Mouse (Mus musculus) cerebellum, adult 18-20 months (tissue): Measurements from ENCODE around the gene Il15ra.

Source experiments
- DNase-seq, 2 experiments: peaks; one replicate each; pipeline ENCODE4 v3.0.0; 2021

The Il15ra gene

DNA sequence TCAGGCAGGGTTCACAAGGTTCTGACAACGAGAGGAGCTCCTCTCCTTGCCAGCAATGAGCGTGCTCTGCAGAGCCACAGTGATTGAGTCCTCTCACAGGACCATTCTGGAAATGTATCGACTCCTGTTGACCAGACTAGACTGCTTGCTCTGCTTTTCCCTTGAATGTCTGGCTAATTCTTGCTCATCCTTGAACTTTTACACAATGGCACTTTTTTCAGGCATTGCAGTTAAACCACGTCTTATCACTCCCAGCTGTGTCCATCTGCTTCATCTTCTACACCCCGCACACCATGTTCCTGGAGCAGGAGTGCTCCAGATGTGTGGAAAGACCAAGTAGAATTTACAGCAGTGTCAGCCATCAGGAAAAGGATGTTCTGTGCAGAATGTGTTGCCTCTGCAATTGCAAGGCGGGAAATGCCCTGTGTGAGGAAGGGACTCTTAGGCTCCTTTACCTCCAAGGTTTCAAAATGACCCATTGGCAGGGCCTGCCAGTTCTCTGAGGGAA, 7.4 kb downstream of the Il15ra start:
- no peak for DNase-seq

DNA sequence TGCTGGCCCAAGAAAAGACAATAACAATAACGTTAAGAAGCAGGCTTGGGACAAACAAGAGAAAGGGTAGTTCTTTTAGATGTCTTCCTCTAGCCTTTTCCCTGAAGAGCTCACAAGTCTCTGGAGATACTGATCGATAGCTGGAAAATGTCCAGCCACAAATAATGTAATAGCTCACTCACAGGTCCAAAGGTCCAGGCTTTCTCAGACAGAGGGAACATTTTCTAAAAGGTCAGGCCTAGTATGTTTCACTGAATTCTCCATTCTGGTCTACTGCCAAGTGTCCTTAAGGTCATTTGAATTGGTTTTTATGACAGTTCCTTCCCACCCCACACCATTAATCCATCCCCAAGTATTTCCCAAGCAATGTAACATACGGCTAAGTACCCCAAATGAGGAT, 7.9 kb downstream of the Il15ra start:
- DNase-seq = no peak

DNA sequence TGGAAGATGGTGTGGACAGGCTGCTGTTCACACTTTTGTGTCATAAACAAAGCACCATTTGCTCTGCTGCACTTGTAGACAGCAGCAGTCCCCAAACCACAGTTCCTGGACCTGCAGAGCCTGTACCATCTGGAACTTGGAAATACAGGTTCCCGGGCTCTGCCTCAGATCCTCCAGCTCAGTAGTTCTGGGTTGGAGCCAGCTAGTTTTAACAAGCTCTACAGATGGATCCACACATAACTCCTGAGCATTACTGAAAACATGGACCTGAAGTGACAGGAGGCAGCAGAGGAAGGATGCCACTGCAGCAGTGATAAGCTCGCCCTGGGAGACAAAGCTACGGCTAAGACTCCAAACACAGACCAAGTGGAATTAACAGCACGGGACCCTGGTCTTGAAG, 9.4 kb downstream of the Il15ra start:
- no peak for DNase-seq

DNA sequence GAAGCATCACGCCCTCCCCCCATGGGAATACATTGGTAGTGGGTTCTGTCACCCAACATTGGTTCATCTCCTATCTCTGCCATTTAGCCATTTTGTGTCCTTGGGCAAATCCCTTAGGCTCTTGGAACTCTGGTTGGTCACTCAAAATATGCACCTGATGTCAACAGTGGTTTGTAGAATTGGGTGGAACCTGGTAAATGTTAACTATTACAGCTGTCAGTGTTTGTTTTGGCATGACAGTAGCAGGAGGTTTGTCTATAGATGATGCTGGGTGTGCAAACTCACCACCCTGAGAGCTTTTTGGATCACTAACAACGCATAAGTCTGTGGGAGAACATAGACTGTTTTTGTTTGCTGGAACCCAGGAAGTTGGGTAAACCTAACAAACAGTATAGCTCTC, 13.5 kb downstream of the Il15ra start:
- no peak for DNase-seq

DNA sequence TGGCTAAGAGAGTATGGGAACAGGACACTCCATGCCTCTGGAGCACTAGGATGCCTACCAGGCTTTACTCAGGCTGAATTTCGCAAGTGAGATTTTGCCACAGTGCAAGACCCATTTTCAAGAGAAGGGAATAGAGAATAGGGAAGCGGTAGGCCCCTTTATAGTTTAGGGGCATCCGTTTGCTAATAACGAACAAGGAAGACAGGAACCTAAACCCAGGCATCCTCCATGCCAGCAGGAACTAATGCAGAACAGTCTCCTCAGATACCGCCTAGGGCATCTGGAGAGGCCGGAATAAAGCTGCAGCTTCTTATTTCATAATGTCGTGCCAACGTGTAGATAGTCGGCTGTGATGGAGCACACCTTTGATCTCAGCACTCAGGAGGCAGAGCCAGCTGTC, 17.5 kb downstream of the Il15ra start:
- DNase-seq = no peak

DNA sequence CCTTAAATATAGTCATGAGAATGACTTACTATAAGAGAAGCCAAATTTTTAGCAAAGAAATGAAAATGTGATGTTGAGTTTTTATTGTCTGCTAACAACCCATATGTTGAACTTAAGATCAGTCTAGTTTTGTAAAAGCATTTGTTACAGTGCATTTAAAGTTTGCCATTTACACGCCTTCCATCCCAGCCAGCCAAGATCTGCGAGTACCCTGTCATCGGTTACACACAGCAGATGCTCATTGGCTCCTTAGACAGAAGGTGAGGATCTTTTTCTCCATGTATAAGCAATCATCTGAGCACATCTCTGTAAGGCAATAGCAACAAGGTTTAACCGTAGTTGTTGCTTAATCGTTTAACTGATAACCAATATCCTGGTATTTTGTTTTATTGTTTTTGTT, 22.5 kb downstream of the Il15ra start:
- no peak for DNase-seq

DNA sequence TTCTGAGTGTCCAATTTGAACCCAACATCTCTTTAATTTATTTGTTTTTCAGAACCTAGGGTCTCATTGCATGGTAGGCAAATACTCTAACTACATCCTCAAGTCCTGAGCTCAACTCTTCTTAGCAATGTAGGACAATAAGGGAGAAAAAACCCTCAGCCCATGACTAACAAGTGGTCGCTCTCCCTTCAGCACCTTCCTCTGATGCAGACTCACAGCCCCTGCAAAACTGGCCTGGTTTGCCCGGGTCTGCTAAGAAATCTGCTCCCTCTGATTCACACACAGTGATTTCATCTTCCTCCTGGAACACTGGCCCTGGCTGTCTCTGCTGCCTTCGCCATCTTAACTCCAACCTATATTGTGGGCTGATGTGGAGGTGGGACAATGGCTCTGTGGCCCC, 24.0 kb downstream of the Il15ra start:
- DNase-seq = no peak

DNA sequence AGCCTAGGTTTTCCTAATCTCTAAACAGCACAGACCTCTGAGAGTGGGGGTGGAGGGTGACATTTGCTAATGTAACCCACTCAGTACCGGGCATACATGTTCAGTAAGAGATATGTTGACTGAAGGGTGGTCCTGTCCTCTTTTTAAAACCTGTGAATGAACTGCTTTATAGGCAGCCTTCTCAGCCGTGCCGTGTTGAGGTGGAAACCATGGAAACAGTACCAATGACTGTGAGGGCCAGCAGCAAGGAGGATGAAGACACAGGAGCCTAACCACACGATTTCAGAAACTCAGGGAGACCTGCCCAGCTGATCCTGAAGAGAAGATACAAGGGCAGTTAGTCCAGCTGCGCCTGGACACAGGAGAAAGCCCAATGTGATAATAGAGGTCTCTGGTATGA, 27.9 kb downstream of the Il15ra start:
- no peak for DNase-seq

DNA sequence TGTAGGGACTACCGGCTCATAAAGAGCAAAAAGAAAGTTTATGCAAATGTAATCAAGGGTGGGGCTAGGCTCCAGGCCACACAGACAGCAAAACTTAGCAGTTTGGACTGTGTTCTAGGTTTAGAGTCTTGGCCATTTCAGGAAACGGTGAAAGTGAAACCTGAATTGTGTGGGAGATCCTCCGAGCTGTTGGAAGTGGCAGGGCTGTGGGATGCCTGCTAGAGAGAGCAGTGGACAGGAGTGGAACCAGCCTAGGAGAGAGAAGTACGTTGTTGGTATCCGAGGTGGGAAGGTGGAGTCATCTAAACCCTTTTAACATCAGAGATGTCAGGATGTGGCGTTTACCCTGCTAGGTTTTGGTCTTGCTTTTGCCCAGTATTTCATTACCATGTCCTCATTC, 30.8 kb downstream of the Il15ra start:
- no peak for DNase-seq

DNA sequence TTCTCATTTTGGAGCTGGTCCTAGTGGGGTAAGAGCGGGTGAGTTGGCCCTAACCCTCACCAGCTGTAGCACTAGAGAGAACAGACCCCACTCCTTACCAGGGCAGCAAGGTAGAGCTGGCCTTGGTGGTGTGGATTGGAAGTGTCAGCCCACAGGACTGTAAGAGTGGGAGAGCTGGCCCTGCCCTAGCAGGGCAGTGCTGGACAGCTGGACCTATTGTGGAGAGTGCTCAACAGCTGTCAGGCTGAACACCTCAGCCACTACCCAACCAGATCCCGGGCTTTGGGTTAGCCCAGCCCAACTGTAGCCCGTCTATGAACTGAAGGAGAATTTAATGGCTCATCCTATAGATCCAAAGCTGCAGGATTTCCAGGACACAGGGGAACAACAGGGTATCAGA, 33.7 kb downstream of the Il15ra start:
- DNase-seq = no peak

DNA sequence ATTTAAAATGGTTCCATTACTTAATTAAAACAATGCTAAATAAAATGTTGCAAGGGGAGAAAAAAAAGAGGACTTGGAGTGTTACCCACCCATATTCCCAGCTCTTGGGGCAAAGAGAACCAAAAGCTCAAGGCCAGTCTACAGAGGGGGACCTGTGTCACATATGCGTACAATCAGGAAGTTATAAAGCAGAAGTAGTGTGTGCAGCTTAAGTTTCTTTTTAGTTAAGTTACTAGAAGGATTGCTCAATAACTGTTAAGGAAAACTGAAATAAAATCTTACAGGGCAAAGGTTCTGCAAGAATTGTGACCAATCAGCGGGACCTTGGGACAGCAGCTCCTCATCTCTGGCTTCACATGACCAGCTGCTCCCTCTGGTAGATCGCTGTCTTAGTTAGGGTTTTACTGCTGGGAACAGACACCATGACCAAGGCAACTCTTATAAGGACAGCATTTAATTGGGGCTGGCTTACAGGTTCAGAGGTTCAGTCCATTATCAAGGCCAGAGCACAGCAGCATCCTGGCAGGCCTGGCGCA, 34.5 kb downstream of the Il15ra start:
- DNase-seq = no peak

DNA sequence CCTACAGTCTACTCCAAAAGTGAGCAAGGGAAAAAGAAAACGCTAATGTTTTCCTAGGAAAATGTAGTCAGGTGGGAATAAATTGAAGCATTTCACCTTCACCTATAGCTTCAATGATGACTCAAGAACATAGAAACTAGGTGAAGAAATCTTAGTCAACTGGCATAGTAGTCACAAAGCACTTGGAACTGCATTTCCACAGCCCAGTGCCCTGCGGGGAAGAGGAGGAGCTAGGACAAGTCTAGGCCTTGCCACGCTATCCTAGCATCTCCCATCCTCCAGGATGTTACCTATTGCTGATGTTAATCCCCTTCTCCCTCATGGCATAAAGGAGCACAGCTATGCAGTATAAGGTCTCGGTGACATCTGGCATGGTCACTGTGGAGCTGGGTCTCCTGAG, 57.5 kb downstream of the Il15ra start:
- DNase-seq = no peak

DNA sequence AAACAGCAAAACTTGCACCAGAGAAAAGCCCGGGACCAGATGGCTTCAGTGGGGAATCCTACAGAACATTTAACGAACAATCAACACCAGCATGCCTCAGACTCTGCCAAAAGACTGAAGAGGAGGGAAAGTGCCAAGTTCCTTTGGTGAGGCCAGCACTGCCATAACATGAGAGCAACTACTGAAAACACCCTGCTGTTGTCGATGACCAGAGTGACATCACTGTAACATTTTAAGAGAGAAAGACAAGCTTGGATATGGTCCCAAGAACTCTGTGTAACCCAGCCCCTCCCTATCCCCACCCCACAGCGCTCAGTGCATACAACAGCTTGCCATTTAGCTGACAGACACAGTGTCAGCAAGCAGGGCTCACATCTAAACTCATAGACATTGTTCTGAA, 60.6 kb downstream of the Il15ra start:
- peak; percentile 40 to 50 for DNase-seq

DNA sequence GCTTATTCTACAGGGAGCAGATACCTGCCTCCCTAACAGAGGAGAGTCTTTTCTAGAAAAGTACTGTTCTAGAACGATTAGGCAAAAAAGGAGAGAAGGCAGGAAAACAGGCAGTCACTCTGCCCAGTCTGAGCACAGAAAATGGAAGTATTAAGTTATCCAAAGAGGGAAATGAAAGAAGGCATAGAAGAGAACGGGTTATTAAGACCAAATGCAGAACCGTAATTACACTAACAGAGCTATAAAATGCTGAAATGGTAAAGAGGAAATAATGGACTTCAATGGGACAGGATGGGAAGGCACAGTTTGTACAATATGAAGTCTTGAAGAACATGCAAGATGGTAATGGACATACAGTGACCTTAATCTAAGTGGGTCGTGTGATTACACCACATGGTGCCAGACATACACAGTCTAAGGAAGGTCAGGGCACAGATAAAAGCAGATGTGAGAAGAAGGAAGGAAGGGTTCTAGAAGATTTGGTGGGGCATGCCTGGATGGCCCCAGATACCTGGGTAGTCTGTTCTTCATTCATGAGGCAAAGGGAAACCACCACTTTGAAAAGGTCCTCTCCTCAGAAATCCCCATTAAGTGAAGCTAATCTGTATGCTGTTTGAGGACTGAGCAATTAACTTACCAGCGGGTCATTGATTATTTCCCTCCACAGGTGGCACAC, 61.5 kb downstream of the Il15ra start:
- no peak for DNase-seq

DNA sequence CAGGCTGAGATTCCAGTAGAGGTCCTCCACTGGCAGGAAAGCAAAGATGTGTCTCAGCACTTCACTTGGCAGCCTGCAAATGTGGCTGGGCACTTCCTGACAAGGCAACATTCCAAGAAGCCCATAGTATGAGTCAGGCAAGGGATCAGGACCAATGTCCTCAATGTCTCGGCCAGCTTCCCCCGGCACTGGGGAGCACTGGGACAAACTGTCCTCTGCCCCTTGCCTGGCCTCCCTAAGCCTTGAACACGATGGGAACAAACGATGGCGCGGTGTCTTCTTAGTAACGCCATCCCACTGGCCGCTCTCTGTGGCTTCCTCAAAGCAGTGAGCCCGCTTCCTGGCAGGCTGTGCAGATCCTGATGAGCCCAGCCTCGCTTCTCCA, 62.1 kb downstream of the Il15ra start:
- peak; percentile 14 to 28 for DNase-seq

DNA sequence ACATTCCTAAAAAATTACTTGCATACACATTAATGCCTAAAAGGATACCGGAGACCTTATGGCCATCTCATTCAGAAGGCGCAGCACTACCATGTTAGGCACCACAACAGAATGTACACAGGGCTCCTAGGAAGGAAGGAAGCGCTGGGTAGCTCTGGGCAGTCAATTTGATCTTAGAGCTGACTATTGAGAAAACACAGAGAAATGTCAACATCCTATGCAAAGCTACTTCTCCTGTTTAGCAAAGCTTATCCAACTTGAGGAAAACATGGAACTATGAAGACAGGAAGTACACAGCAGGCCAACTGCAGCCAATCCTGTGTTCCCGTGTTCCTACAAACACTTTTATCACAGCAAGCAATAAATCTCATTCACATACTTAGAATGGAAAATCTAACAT, 66.6 kb downstream of the Il15ra start:
- DNase-seq = no peak

DNA sequence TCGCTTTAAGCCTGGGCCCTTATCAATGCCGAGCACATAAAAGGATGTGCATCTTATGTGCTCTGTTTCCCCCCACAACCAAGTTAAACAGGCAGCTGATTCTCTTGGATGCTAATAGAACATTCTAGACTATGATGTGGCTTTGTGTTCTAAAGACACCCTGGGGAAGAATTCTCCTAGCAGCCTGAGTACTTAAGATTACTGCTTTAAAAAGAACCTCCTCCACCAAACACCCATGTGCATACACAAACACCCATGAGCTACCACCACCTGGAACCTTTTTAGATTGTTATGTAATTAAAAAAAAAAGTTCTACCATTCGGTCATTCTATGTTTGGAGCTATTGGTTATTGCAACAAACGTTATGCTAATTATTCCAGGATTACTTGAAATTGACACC, 67.3 kb downstream of the Il15ra start:
- DNase-seq = no peak

DNA sequence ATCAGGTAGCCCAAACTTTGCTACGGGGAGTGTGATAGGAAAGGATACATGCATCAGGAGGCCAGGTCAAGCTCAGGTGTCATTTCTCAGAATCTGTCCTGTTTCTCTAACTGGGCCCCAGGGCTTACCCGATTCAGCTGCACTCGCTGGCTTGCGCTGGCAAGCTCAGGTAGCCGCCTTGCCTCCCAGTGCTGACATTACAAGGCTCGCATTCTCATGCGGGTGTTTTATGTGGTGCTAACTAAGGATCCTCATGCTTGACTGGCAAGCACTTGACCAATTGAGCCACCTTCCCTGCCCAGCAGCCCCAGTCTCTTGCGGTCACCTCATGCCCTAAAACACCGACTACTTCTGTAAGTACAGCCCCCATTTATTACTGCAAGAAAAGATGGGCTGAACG, 69.3 kb downstream of the Il15ra start:
- DNase-seq = no peak

DNA sequence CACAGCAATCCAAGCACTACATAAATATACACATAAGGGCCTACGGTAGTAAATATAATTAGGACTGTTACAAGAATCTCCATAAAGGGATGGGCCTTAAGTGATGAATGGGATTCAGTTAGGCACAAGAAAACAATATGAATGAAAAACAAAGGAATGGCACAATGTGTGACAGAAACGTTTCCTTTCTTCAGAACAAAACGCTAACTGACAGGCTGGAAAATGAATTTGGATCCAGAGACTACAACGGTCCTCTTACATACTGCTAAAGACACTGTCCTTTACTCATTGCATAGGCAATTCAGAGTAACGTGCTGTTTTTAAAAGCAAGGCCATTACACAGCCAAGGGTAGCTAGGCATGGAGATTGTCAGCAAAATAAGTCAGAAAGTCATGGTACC, 70.0 kb downstream of the Il15ra start:
- DNase-seq = no peak

DNA sequence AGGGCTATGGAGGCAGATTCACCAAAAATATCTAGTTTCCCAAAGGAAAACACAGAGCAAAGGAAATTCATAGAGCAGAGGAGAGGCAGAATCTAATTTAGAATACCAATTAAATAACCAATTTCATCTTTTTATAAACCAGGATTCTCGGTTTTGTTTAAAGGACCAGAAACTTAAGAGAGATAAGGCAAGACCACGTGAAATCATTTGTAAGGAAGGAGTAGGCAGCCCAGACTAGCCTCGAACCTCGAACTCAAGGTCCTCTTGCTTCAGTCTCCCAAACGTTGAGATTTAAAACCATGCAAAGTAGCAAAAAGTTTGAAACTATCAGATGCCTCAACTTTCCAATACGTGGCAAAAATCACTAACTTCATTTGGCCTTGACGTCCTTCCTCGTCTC, 71.3 kb downstream of the Il15ra start:
- DNase-seq = no peak

DNA sequence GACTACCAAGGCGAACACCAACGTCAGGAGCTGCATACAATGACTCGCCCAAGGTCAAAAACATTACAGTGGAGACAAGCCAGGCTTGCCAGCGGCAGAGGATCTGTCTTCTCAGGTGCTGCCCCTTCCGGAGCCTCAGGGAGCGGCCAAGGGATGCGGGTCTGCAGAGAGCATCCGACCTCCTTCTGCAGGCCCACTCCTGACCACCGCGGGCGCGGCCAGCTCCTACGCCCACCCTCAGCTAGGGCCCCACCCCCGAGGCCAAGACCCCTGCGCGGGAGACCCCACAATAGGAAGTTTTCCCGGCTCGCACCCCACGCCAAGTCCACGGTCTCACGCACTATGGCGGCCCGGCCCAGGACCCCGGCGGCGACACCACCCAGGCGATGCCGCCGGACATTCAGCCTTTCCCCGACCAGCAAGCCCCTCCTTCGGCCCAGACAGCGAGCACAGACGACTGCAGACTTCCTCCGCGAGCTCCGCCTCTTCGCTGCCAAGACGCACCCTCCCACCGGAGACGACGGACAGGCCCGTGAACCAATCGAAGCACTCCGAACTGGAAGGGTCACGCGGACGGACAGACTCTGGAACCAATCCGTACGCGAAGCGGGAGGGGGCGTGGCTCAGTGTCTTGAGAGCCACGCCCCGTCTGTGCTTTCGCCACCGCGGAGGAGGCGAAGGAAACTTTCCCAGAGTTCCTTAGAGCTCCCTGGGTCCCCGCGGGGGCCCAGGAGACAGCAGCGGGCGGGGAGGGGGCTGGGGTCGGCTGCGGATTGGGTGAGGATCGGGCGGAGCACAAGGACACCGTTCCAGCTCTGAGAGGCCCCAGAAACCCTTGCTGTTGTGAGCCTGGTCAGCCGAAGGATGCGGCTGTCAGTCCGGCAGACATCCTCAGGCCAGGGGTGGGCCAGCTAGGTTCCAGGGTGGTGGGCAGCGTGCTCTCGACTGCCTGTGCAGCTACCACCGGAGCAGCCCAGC, 72.3 kb downstream of the Il15ra start, which contains the start of the genes Fbh1 and Ankrd16:
Gene Fbh1, minus strand, starts transcription at position 492 of the 978 bp plus-strand sequence.
Gene Ankrd16, plus strand, starts transcription at position 786 of the 978 bp plus-strand sequence.
- peak; percentile 100 for DNase-seq

DNA sequence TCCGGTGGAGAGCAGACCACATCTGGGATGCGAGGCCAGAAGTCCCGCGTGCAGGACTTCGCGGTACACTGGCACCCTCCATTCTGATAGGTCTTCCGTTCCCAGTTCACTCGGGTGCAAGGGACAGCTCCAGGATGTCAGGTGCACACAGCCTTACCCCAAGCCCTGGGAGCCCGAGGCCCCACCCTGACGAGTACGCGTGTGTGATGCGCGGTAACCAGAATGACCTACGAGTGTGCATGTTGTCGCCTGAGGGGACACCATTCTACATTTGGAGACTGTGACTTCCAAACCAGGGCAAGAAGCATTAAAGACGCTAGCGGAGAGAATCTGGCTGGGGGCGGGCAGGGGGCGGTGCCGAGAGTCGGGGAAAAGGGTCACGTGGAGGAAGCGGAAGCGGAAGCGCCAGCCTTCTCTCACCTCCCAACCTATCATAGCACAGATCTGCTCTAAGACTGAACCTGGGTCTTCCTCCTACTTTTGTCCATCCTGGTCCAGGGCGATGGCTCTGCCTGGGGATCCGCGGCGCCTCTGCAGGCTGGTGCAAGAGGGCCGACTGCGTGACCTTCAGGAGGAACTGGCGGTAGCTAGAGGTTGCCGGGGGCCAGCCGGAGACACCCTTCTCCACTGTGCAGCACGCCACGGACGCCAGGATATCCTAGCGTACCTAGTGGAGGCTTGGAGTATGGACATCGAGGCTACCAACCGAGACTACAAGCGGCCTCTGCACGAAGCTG, 73.2 kb downstream of the Il15ra start:
- peak; percentile 82 to 87 for DNase-seq
